Mouse (Mus musculus) liver, adult 2 months (tissue): ENCODE measurements around the gene Mlst8. TPM values are rescaled to one million over a fixed set of nuclear protein-coding genes. Genes with fewer than 3 reads are reported as not detected.

ENCODE experiments used
- DNase-seq: peaks from one replicate; pipeline ENCODE4 v3.0.0-alpha.2; 2011; ENCODE audit warnings: low read depth, low spot score; ENCODE audit errors: extremely low read depth
- H3K27ac ChIP-seq: fragments of 200-500 bp; replicated peaks from 2 replicates; pipeline ENCODE4 v1.5.1; 2012; ENCODE audit warnings: low read depth, mild to moderate bottlenecking, control low read depth, inconsistent platforms, low read length; ENCODE audit not compliant: insufficient read depth
- H3K27me3 ChIP-seq: fragments of 200-500 bp; 2 replicates; pipeline ENCODE4 v1.6.1; 2012; ENCODE audit warnings: mild to moderate bottlenecking, moderate library complexity, low read length, inconsistent platforms; ENCODE audit not compliant: control insufficient read depth, insufficient read depth
- H3K36me3 ChIP-seq: fragments of 200-500 bp; 2 replicates; pipeline ENCODE4 v1.6.1; 2012; ENCODE audit warnings: low read length, inconsistent platforms; ENCODE audit not compliant: control insufficient read depth, insufficient read depth
- H3K4me1 ChIP-seq: fragments of 200-500 bp; 2 replicates; pipeline ENCODE4 v1.6.1; 2011; ENCODE audit warnings: low read length; ENCODE audit not compliant: control insufficient read depth, insufficient read depth
- H3K4me3 ChIP-seq: fragments of 200-500 bp; 2 replicates; pipeline ENCODE4 v1.5.1; 2011; ENCODE audit warnings: low read depth, mild to moderate bottlenecking, control low read depth, low read length, moderate library complexity; ENCODE audit not compliant: insufficient read depth
- H3K79me2 ChIP-seq: fragments of 200-500 bp; 2 replicates; pipeline ENCODE4 v1.6.1; 2012; ENCODE audit warnings: inconsistent platforms, mild to moderate bottlenecking, low read length, moderate library complexity; ENCODE audit not compliant: control insufficient read depth, insufficient read depth
- H3K9ac ChIP-seq: fragments of 200-500 bp; 2 replicates; pipeline ENCODE4 v1.6.1; 2012; ENCODE audit warnings: low read depth, mild to moderate bottlenecking, control low read depth, inconsistent platforms, low read length
- CTCF ChIP-seq: fragments of 200-500 bp; IDR thresholded peaks from 2 replicates; pipeline ENCODE4 v1.5.1; 2011; ENCODE audit warnings: low read depth, low read length, control low read depth
- POLR2A ChIP-seq: fragments of 200-500 bp; IDR thresholded peaks from 2 replicates; pipeline ENCODE4 v1.6.1; 2011; ENCODE audit warnings: low read length, control low read depth; ENCODE audit not compliant: insufficient read depth; ENCODE audit errors: extremely low read depth
- WGBS: fragments of 180-500 bp; shearing (Covaris S2); methylation state at CpG from one replicate; pipeline ENCODE4 v1.1.7; 2018; 5-methylcytosine and 5-hydroxymethylcytosine counted together
- polyA plus RNA-seq: library from polyadenylated mRNA; depleted of rRNA; stranded (reverse); fragments of >200 nt; gene quantifications from 2 replicates; pipeline ENCODE4 v1.2.3, GENCODE M21; 2012
- total RNA-seq: library from RNA; depleted of rRNA; stranded (reverse); fragments of >200 nt; gene quantifications from 2 replicates; pipeline ENCODE4 v1.2.3, GENCODE M21; 2014

The Mlst8 gene
- total and polyA plus RNA-seq, 2 experiments, result 3.5 to 16.7 TPM

DNA sequence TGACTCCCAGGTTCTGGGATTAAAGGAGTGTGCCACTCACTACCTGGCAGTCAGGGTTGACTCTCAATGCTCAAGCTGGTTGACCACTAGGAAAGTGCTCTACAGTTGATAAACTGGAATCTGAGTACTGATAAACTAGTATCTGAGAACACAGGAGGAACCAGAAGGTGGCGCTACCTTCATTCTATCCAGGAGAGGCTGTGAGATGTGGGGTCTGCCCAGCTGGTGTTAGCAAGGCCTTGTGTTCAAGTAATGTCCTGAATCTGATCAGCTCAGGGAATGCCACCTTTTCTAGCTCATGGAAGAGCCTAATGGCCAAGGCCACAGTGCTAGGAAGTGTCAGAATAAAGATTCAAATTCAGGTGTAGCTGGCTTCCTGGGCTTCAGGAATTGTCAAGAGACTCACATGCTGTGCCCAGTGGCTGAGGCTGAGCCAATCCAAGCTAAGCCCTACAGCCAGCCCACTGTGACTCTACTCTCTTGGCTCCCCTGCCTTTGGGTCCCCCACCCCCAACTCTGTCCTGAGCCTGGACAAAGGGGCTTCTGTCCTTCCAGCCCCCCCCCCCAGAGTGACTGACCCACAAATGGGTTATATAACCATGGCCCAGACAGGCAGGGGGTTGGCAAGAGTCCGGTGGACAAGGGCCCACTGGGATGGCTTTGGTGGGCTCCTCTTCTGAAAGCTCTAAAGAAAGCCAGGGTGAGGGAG is 15.9 kb upstream of the Mlst8 start:
- no peak for DNase-seq
- 63% methylated on average over 2 of the region's 2 CpGs for WGBS
- no peaks in the 10 kb centered on the region for H3K79me2 ChIP-seq
- H3K36me3 ChIP-seq, result no peaks in the 10 kb centered on the region
- H3K27me3 ChIP-seq, result no peaks in the 10 kb centered on the region
- no peak overlapping the region for H3K27ac ChIP-seq
- no peak overlapping the region for H3K9ac ChIP-seq
- no peaks in the 10 kb centered on the region for H3K4me1 ChIP-seq
- TF ChIP-seq CTCF (peak; percentile 33; the same call in 1 of the 2 replicates), POLR2A (no peak)
- no peak overlapping the region for H3K4me3 ChIP-seq

DNA sequence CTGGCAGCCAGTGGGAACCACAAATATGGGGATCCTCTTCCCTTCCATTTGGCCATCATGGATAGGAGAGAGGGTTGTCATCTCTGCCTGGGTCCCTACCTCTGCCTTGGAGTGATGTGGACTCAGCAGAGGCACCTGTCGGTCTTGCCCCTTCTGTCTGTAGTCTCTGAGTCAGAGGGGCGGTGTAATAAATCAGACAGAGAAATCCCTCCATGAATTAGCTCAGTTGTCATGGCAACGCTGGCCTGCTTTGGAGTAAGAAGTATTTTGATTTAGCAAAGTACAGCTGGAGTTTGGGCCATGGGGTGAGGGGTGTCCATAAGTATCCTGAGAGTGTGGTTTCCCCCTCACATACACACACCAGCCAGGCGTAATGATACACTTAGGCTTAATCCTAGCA is 11.5 kb upstream of the Mlst8 start:
- Histone ChIP-seq H3K36me3 (no peaks in the 10 kb centered on the region), H3K4me3 (no peak overlapping the region), H3K27me3 (peaks cover 13% of the 10 kb centered on the region), H3K9ac (no peak overlapping the region), H3K79me2 (no peaks in the 10 kb centered on the region), H3K27ac (no peak overlapping the region), H3K4me1 (no peaks in the 10 kb centered on the region)
- WGBS, result 99% methylated on average over 4 of the region's 4 CpGs
- TF ChIP-seq CTCF (no peak), POLR2A (no peak)
- no peak for DNase-seq

DNA sequence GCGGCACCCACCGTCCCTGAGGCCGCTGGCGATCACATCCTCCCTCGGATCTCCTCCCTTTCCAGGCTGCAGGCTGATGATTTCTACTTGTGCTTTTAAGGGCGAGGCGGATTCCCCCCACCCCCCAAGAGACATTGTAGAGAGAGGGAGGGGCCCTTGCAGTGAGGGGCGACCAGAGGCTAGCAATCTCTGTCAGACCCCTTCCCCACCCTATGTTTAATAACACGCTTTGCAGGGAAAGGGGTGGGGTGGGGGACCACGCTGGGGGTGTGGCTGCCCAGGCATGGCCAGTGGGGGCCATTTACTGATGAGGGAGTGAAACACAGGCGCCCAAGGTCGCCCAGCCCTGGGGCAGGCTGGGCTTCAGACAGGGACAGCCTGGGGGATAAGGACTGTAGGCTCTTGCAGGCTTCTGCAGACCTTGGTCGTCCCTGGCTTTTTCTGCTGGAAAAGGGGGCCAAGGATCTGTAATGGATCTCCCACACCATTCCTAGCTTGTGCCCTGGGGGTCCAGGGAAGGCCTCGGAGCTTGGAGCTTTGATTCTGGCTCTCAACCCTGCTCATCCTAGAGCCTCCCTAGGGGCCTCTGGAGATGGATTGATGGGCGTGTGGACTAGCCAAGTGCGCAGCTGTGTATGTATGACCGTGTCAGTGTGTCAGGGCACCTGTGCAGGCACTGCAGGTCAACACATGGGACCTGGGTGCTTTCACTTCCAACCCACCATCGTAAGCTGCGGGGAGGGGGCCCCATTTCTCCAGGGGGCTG is 10.6 kb upstream of the Mlst8 start:
- WGBS, result 42% methylated on average over 19 of the region's 19 CpGs
- H3K36me3 ChIP-seq, result no peaks in the 10 kb centered on the region
- no peak for DNase-seq
- H3K9ac ChIP-seq, result peak overlapping the region; percentile 75
- peaks cover 13% of the 10 kb centered on the region for H3K27me3 ChIP-seq
- H3K4me3 ChIP-seq, result peak overlapping the region; percentile 71; the same call in 1 of the 2 replicates
- H3K27ac ChIP-seq, result no peak overlapping the region
- TF ChIP-seq CTCF (no peak), POLR2A (no peak)
- H3K79me2 ChIP-seq, result no peaks in the 10 kb centered on the region
- no peaks in the 10 kb centered on the region for H3K4me1 ChIP-seq

DNA sequence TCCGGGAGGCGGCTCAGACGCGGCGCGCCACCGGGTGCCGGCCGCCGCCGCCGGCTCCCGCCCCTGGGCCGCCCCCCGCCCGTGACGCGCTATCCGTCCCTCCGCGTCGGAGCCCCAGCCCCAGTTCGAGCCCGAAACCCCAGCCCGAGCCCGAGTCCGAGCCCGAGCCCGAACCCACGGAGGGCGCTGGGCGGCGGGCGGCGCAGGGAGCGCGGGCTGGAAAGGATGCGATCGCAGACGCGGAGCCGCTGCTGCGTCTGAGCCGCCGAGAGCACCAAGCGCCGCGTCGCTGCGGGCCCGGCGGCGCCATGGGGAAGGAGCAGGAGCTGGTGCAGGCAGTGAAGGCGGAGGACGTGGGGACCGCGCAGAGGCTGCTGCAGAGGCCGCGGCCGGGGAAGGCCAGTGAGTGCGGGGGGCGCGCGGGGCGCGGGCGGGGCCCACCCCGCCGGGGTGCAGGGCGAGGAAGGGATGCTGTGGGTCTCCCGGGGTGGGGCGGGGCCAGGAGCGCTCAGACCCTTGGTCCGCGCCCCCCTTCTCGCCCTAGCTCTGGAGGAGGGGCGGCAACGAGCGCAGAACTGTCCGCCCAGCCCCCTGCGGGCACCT is 9.9 kb upstream of the Mlst8 start:
- peaks cover 13% of the 10 kb centered on the region for H3K27me3 ChIP-seq
- H3K4me3 ChIP-seq, result peak overlapping the region; percentile 71
- no peaks in the 10 kb centered on the region for H3K36me3 ChIP-seq
- no peak overlapping the region for H3K27ac ChIP-seq
- H3K9ac ChIP-seq, result peak overlapping the region; percentile 75
- no peak for TF ChIP-seq POLR2A
- no peak for TF ChIP-seq CTCF
- no peak for DNase-seq
- 2% methylated on average over 79 of the region's 81 CpGs for WGBS
- no peaks in the 10 kb centered on the region for H3K79me2 ChIP-seq
- no peaks in the 10 kb centered on the region for H3K4me1 ChIP-seq

DNA sequence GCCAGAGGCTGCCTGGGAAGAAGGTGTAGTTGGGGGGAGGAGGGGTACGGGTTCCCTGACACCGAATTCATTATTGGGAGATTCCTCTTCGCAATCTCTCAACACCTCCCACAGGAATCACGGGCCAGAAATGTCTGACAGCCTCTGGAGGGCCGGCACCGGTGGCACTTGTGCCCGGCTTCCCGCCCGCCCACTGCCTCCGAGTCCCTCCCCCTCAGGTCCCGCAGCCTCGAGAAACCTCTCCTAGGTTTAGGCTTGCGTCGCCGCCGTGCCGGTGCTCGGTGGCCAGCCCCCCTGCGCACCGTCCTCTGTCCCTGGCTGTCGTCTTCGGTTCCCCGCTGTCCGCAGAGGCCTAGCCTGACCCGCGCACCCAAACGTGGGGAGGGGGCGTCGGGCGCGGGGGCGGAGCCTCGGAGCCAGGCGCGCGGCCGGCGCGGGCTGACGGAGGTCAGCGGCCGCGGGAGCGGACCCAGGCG is 9.3 kb upstream of the Mlst8 start, which contains the start of gene Caskin1:
Caskin1 (plus strand) TSS at position 416 of the 476 bp plus-strand sequence.
- Histone ChIP-seq H3K27ac (no peak within 1 kb of the TSS), H3K4me1 (no peaks in the 10 kb centered on the region), H3K79me2 (no peaks in the 10 kb centered on the region), H3K27me3 (peaks cover 13% of the 10 kb centered on the region), H3K9ac (peak within 1 kb of the TSS; percentile 75), H3K36me3 (no peaks in the 10 kb centered on the region), H3K4me3 (peak within 1 kb of the TSS; percentile 71)
- WGBS, result 4% methylated on average over 44 of the region's 45 CpGs
- TF ChIP-seq CTCF, result no peak
- TF ChIP-seq POLR2A, result no peak
- no peak for DNase-seq
